Mouse (Mus musculus): ENCODE results near the gene Gsdma.

Gene Gsdma

GRCm38 (mm10) chr11:98711046-98711434 lies 46.9 kb downstream of the Gsdma start:
- no peak for DNase-seq

- peak; percentile 42 for DNase-seq
Observed at GRCm38 (mm10) chr11:98712009-98712408, 47.9 kb downstream of the Gsdma start.

DNA sequence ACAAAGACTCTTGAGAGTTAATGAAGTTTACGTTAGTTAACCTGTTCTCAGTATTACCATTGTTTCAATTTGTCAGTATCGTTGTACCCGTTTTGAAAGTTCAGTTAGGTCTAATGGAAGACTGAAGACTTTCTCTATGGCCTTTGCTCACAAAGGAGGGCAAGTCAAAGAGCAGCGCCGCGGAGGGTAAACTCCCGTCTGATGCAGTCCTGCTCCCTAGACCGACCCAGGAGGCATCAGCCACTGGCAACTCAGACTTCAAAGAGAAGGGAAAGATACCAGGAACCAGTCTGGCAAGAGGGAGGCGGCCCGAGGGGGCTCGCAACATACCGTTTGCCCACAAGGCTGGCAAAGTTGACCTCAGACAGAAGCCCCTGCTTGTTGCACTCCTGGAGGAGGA lies 49.6 kb downstream of the Gsdma start:
- DNase-seq = no peak

DNA sequence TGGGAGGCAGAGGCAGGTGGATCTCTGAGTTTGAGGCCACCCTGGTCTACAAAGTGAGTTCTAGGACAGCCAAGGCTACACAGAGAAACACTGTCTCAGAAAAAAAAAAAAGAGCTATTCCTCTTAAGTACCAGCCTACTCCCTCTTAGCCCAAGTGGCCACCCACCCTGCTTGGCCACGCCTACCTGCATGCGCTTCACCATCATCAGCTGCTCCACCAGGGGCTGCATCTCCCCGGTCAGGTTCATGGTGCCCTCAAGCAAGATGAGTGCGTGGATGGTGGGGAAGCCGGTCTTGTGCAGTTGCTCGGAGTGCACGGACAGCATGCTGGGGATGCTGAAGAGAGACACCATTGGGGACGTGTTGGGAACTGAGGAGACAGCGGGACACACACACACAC lies 51.8 kb downstream of the Gsdma start:
- DNase-seq = no peak

DNA sequence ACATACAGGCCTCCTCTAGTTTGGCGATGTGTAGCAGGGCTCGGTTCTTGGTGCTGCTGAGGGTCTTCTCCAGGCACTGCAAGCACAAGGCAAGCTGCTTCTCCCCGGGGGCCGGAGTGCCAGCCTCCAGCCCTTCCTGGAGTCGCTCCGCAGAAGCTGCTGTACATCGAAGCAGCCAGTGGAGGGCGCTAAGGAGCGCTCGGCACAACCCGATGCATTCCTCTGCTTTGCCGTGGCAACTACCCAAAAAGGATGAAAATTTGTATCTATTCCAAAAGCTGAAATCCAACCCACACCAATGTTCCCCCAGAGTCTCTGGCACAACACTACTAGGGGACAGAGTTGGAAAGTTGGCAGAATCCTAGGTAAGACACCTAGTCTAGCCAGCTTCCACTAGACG lies 53.8 kb downstream of the Gsdma start:
- peak; percentile 57 for DNase-seq

- DNase-seq = no peak
Observed at GRCm38 (mm10) chr11:98720756-98721155, 56.6 kb downstream of the Gsdma start.

- DNase-seq = no peak
Observed at GRCm38 (mm10) chr11:98721458-98722226, 57.5 kb downstream of the Gsdma start.

DNA sequence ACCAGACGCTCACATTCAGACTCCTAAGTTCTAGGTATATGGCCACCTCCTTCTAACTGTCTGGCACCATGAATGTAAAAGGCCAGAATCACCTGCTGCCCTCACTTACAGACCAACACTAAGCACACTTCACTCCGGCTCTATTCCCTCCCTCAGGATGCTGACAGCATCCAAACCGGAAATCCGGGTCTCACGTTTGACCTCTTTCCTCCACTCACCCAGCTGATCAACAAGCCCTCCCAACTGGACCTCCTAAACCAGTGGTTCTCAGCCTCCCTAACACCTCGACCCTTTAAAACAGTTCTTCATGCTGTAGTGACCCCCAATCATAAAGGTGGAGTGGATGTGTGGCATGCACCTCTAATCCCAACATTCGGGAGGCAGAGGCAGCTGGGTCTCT lies 58.9 kb downstream of the Gsdma start:
- DNase-seq = no peak

DNA sequence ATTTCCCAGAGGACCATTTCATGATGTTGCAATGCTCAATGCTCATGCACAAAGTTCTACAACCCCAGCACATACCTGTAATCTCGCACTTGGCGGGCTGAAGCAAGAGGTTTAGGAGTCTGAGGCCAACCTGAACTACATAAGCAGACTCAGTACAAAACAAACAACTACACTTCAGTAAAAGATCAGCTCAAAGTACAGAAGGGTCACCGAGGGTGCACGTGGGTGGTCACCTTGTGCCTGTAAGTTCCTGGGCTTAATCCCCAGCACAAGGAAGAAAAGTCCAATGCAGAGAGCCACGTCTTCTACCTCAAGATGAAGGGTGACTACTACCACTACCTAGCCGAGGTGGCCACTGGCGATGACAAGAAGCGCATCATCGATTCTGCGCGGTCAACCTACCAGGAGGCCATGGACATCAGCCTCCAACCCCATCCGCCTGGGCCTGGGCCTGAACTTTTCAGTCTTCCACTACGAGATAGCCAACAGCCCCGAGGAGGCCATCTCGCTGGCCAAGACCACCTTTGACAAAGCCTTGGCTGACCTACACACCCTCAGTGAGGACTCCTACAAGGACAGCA lies 61.9 kb downstream of the Gsdma start:
- no peak for DNase-seq
